Mouse (Mus musculus): Measurements from ENCODE around the gene Zfp706. TPM values are rescaled to one million over a fixed set of nuclear protein-coding genes. Genes with fewer than 3 reads are reported as not detected.
A peak's percentile ranks its signal among the peaks of the same experiment; 100 is the strongest.

The Zfp706 gene
- total and polyA plus RNA-seq, 3 experiments = 19.7 to 137 (median 74.2) TPM

GRCm38 (mm10) chr15:36979159-36979487 lies 28.4 kb downstream of the Zfp706 start:
- ATAC-seq (ENCODE audit: extremely low read depth, insufficient number of reproducible peaks, low FRiP score, poor library complexity, severe bottlenecking) (no peak), DNase-seq (ENCODE audit: low spot score) (no peak)
- H3K27me3 ChIP-seq (ENCODE audit: insufficient read depth, low read length) = peaks cover 4% of the 10 kb centered on the region
- H3K9me3 ChIP-seq (replicated peaks) = no peaks in the 10 kb centered on the region
- no peak overlapping the region for H3K4me3 ChIP-seq (ENCODE audit: low read depth, low read length)
- peaks cover 3% of the 10 kb centered on the region for H3K36me3 ChIP-seq (replicated peaks)
- TF ChIP-seq CTCF (IDR thresholded peaks at IDR 0.05; ENCODE audit: low read depth, low read length) = no peak
- TF ChIP-seq GATA1 (IDR thresholded peaks at IDR 0.05; ENCODE audit: borderline replicate concordance, low read length) = no peak
- TF ChIP-seq GATA2 (IDR thresholded peaks at IDR 0.05; ENCODE audit: borderline replicate concordance, low read depth, low read length) = no peak
- no peak for TF ChIP-seq TAL1 (conservative IDR thresholded peaks at IDR 0.05; ENCODE audit: low read depth, low read length)
- TF ChIP-seq POLR2AphosphoS5 (IDR thresholded peaks at IDR 0.05; ENCODE audit: insufficient replicate concordance, low read depth, low read length) = no peak
- H3K4me1 ChIP-seq (ENCODE audit: insufficient read depth, low read depth, low read length) = peaks cover 21% of the 10 kb centered on the region

- H3K36me3 ChIP-seq (replicated peaks) = no peaks in the 10 kb centered on the region
- H3K4me1 ChIP-seq (ENCODE audit: insufficient read depth, low read depth, low read length) = peaks cover 34% of the 10 kb centered on the region
- no peak overlapping the region for H3K4me3 ChIP-seq (ENCODE audit: low read depth, low read length)
- no peak for ATAC-seq (ENCODE audit: extremely low read depth, insufficient number of reproducible peaks, low FRiP score, poor library complexity, severe bottlenecking)
- DNase-seq (ENCODE audit: low spot score) = no peak
- no peaks in the 10 kb centered on the region for H3K9me3 ChIP-seq (replicated peaks)
- no peak for TF ChIP-seq CTCF (IDR thresholded peaks at IDR 0.05; ENCODE audit: low read depth, low read length)
- H3K27me3 ChIP-seq (ENCODE audit: insufficient read depth, low read length) = peaks cover 5% of the 10 kb centered on the region
Observed at GRCm38 (mm10) chr15:36977823-36978222, 29.8 kb downstream of the Zfp706 start.

- no peak for TF ChIP-seq TAL1 (conservative IDR thresholded peaks at IDR 0.05; ENCODE audit: low read depth, low read length)
- TF ChIP-seq GATA1 (IDR thresholded peaks at IDR 0.05; ENCODE audit: borderline replicate concordance, low read length) = no peak
- no peak for TF ChIP-seq POLR2AphosphoS5 (IDR thresholded peaks at IDR 0.05; ENCODE audit: insufficient replicate concordance, low read depth, low read length)
- TF ChIP-seq GATA2 (IDR thresholded peaks at IDR 0.05; ENCODE audit: borderline replicate concordance, low read depth, low read length) = no peak
- no peak for TF ChIP-seq CTCF (IDR thresholded peaks at IDR 0.05; ENCODE audit: low read depth, low read length)
- Histone ChIP-seq H3K4me3 (ENCODE audit: low read depth, low read length) (no peak overlapping the region), H3K36me3 (replicated peaks) (no peaks in the 10 kb centered on the region), H3K9me3 (replicated peaks) (no peaks in the 10 kb centered on the region), H3K27me3 (ENCODE audit: insufficient read depth, low read length) (peaks cover 19% of the 10 kb centered on the region), H3K4me1 (ENCODE audit: insufficient read depth, low read depth, low read length) (peaks cover 38% of the 10 kb centered on the region)
- no peak for DNase-seq (ENCODE audit: low spot score)
- ATAC-seq (ENCODE audit: extremely low read depth, insufficient number of reproducible peaks, low FRiP score, poor library complexity, severe bottlenecking) = no peak
Observed at GRCm38 (mm10) chr15:36975690-36976089, 31.9 kb downstream of the Zfp706 start.

- peaks cover 37% of the 10 kb centered on the region for H3K4me1 ChIP-seq (ENCODE audit: insufficient read depth, low read depth, low read length)
Observed at GRCm38 (mm10) chr15:36975256-36975620, 32.3 kb downstream of the Zfp706 start.

GRCm38 (mm10) chr15:36974614-36975255 lies 32.8 kb downstream of the Zfp706 start:
- peaks cover 2% of the 10 kb centered on the region; the same call in 1 of the 2 replicates for H3K9me3 ChIP-seq (replicated peaks)
- H3K27me3 ChIP-seq (ENCODE audit: insufficient read depth, low read length) = peaks cover 19% of the 10 kb centered on the region
- peaks cover 32% of the 10 kb centered on the region for H3K4me1 ChIP-seq (ENCODE audit: insufficient read depth, low read depth, low read length)
- no peak for TF ChIP-seq POLR2AphosphoS5 (IDR thresholded peaks at IDR 0.05; ENCODE audit: insufficient replicate concordance, low read depth, low read length)
- TF ChIP-seq TAL1 (conservative IDR thresholded peaks at IDR 0.05; ENCODE audit: low read depth, low read length) = no peak
- TF ChIP-seq CTCF (IDR thresholded peaks at IDR 0.05; ENCODE audit: low read depth, low read length) = no peak
- TF ChIP-seq GATA1 (IDR thresholded peaks at IDR 0.05; ENCODE audit: borderline replicate concordance, low read length) = no peak
- TF ChIP-seq GATA2 (IDR thresholded peaks at IDR 0.05; ENCODE audit: borderline replicate concordance, low read depth, low read length) = no peak
- ATAC-seq (ENCODE audit: extremely low read depth, insufficient number of reproducible peaks, low FRiP score, poor library complexity, severe bottlenecking) (peak; percentile 49), DNase-seq (ENCODE audit: low spot score) (no peak)
- H3K4me3 ChIP-seq (ENCODE audit: low read depth, low read length) = no peak overlapping the region
- H3K36me3 ChIP-seq (replicated peaks) = no peaks in the 10 kb centered on the region

More at GRCm38 (mm10) chr15:36975256-36975620, 32.3 kb downstream of the Zfp706 start:
- Histone ChIP-seq H3K4me3 (ENCODE audit: low read depth, low read length) (no peak overlapping the region), H3K9me3 (replicated peaks) (no peaks in the 10 kb centered on the region), H3K36me3 (replicated peaks) (no peaks in the 10 kb centered on the region), H3K27me3 (ENCODE audit: insufficient read depth, low read length) (peaks cover 19% of the 10 kb centered on the region)
- DNase-seq (ENCODE audit: low spot score) = no peak
- TF ChIP-seq GATA2 (IDR thresholded peaks at IDR 0.05; ENCODE audit: borderline replicate concordance, low read depth, low read length) = no peak
- no peak for TF ChIP-seq GATA1 (IDR thresholded peaks at IDR 0.05; ENCODE audit: borderline replicate concordance, low read length)
- TF ChIP-seq CTCF (IDR thresholded peaks at IDR 0.05; ENCODE audit: low read depth, low read length) = no peak
- TF ChIP-seq POLR2AphosphoS5 (IDR thresholded peaks at IDR 0.05; ENCODE audit: insufficient replicate concordance, low read depth, low read length) = no peak
- TF ChIP-seq TAL1 (conservative IDR thresholded peaks at IDR 0.05; ENCODE audit: low read depth, low read length) = no peak
- no peak for ATAC-seq (ENCODE audit: extremely low read depth, insufficient number of reproducible peaks, low FRiP score, poor library complexity, severe bottlenecking)

- Histone ChIP-seq H3K4me3 (ENCODE audit: low read depth, low read length) (no peak overlapping the region; the same call in 1 of the 2 replicates), H3K27me3 (ENCODE audit: insufficient read depth, low read length) (peaks cover 28% of the 10 kb centered on the region), H3K9me3 (replicated peaks) (peaks cover 2% of the 10 kb centered on the region; the same call in 1 of the 2 replicates), H3K4me1 (ENCODE audit: insufficient read depth, low read depth, low read length) (peaks cover 28% of the 10 kb centered on the region), H3K36me3 (replicated peaks) (no peaks in the 10 kb centered on the region)
- ATAC-seq (ENCODE audit: extremely low read depth, insufficient number of reproducible peaks, low FRiP score, poor library complexity, severe bottlenecking) (peak; percentile 22; the same call in 1 of the 2 replicates), DNase-seq (ENCODE audit: low spot score) (no peak)
- TF ChIP-seq GATA2 (IDR thresholded peaks at IDR 0.05; ENCODE audit: borderline replicate concordance, low read depth, low read length) = no peak
Observed at GRCm38 (mm10) chr15:36973714-36974113, 33.9 kb downstream of the Zfp706 start.
